Mouse (Mus musculus): ENCODE data around the gene A630001G21Rik. TPM values are rescaled to one million over a fixed set of nuclear protein-coding genes. Genes with fewer than 3 reads are reported as not detected.

Gene A630001G21Rik
- polyA plus RNA-seq, 1 experiment from 2014 or later: 1.4 TPM

- Histone ChIP-seq H3K36me3 (no peaks in the 10 kb centered on the region), H3K27me3 (no peaks in the 10 kb centered on the region), H3K9me3 (no peaks in the 10 kb centered on the region), H3K27ac (no peak overlapping the region), H3K4me3 (no peak overlapping the region), H3K4me1 (no peaks in the 10 kb centered on the region), H3K4me2 (replicated peaks) (no peak overlapping the region), H3K9ac (no peak overlapping the region)
- ATAC-seq (ENCODE audit: low FRiP score, low read depth): no peak
- 76% methylated on average over 3 of the region's 3 CpGs for WGBS
These were observed 33.9 kb downstream of the A630001G21Rik start for GRCm38 (mm10) chr1:85744539-85744938.

GRCm38 (mm10) chr1:85742916-85743505 is 35.4 kb downstream of the A630001G21Rik start:
- no peak overlapping the region for H3K27ac ChIP-seq
- ATAC-seq (ENCODE audit: low FRiP score, low read depth): no peak

DNA sequence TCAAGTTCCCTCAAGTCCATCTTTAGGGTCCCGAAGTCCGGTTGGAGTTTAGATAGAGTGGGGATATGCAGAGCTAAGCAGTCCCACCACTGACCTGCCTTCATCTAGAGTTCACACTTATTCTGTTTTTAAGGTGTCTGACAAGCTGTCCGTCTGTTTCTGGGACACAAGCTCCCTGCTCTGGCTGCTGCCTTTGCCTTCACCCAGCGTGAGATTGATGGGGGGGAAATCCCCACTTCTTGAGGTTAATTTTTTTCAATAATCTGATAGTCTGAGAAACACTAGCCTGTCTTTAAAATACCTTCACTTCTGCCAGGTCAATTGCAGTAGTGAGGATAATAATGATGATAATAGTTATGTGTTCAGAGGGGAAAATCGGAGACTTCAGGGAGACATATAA is 36.1 kb downstream of the A630001G21Rik start:
- no peaks in the 10 kb centered on the region for H3K4me1 ChIP-seq
- no peak for ATAC-seq (ENCODE audit: low FRiP score, low read depth)
- H3K9me3 ChIP-seq: peaks cover 4% of the 10 kb centered on the region; the same call in 1 of the 2 replicates
- no peak overlapping the region for H3K27ac ChIP-seq
- no peak overlapping the region for H3K4me2 ChIP-seq (replicated peaks)
- H3K36me3 ChIP-seq: no peaks in the 10 kb centered on the region
- H3K27me3 ChIP-seq: no peaks in the 10 kb centered on the region
- no peak overlapping the region for H3K9ac ChIP-seq
- WGBS: 80% methylated on average over 5 of the region's 5 CpGs
- no peak overlapping the region for H3K4me3 ChIP-seq

More at GRCm38 (mm10) chr1:85742916-85743505, 35.4 kb downstream of the A630001G21Rik start:
- no peaks in the 10 kb centered on the region for H3K27me3 ChIP-seq
- no peak overlapping the region for H3K9ac ChIP-seq
- peaks cover 3% of the 10 kb centered on the region; the same call in 1 of the 2 replicates for H3K9me3 ChIP-seq
- H3K36me3 ChIP-seq: no peaks in the 10 kb centered on the region
- WGBS: 12% methylated on average over 2 of the region's 2 CpGs
- no peaks in the 10 kb centered on the region for H3K4me1 ChIP-seq
- H3K4me3 ChIP-seq: no peak overlapping the region
- H3K4me2 ChIP-seq (replicated peaks): no peak overlapping the region

DNA sequence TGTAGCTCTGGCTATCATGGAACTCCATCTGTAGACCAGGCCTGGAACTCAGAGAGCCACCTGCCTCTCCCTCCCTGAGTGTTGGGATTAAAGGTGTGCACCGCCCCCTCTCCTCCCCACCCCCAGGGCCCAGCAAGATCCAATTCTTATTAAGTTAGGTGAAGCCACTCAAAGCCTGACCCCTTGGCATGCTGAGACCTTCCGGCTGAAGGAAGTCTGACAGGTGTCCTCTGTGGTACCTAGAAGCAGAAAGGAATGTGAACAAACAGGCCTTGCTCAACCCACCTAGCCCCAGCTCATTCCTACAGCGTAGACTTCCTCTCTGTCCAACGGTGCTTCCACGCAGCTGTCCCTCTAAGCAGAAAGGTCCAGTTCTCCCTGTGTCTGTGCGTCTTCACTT is 37.5 kb downstream of the A630001G21Rik start:
- 79% methylated on average over 6 of the region's 6 CpGs for WGBS
- ATAC-seq (ENCODE audit: low FRiP score, low read depth): no peak

GRCm38 (mm10) chr1:85739819-85740218 is 38.6 kb downstream of the A630001G21Rik start:
- Histone ChIP-seq H3K9me3 (peaks cover 4% of the 10 kb centered on the region; the same call in 1 of the 2 replicates), H3K27me3 (no peaks in the 10 kb centered on the region), H3K4me1 (0 out of 2 replicates have a peak, but pooled peaks cover 3% of the 10 kb centered on the region), H3K4me2 (replicated peaks) (no peak overlapping the region), H3K4me3 (no peak overlapping the region), H3K9ac (no peak overlapping the region), H3K36me3 (no peaks in the 10 kb centered on the region), H3K27ac (no peak overlapping the region)
- ATAC-seq (ENCODE audit: low FRiP score, low read depth): no peak

More for the DNA sequence above, 37.5 kb downstream of the A630001G21Rik start:
- Histone ChIP-seq H3K4me1 (0 out of 2 replicates have a peak, but pooled peaks cover 3% of the 10 kb centered on the region), H3K27ac (no peak overlapping the region), H3K9ac (no peak overlapping the region), H3K4me2 (replicated peaks) (no peak overlapping the region), H3K27me3 (no peaks in the 10 kb centered on the region), H3K36me3 (no peaks in the 10 kb centered on the region), H3K4me3 (no peak overlapping the region), H3K9me3 (peaks cover 4% of the 10 kb centered on the region; the same call in 1 of the 2 replicates)

DNA sequence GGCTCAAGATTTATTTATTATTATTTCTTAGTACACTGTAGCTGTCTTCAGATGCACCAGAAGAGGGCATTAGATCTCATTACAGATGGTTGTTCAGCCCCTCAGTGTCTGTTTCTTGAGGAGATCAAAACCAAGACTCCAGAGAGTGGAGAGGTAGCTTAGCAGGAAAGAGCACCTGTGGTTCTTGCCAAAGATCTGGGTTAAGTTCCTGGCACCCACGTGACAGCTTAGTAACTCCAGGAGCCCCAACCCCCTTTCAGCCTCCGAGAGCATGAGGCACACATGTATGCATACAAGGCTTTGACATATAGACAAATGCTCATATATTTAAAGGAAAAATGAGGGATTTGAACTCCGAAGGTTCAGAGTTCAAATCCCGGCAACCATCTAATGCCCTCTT is 39.4 kb downstream of the A630001G21Rik start:
- H3K4me3 ChIP-seq: no peak overlapping the region
- H3K4me2 ChIP-seq (replicated peaks): no peak overlapping the region
- H3K27ac ChIP-seq: no peak overlapping the region
- H3K9me3 ChIP-seq: peaks cover 4% of the 10 kb centered on the region; the same call in 1 of the 2 replicates
- WGBS: 90% methylated on average over 4 of the region's 4 CpGs
- H3K4me1 ChIP-seq: 0 out of 2 replicates have a peak, but pooled peaks cover 3% of the 10 kb centered on the region
- no peak for ATAC-seq (ENCODE audit: low FRiP score, low read depth)
- no peak overlapping the region for H3K9ac ChIP-seq
- no peaks in the 10 kb centered on the region for H3K27me3 ChIP-seq
- H3K36me3 ChIP-seq: no peaks in the 10 kb centered on the region

DNA sequence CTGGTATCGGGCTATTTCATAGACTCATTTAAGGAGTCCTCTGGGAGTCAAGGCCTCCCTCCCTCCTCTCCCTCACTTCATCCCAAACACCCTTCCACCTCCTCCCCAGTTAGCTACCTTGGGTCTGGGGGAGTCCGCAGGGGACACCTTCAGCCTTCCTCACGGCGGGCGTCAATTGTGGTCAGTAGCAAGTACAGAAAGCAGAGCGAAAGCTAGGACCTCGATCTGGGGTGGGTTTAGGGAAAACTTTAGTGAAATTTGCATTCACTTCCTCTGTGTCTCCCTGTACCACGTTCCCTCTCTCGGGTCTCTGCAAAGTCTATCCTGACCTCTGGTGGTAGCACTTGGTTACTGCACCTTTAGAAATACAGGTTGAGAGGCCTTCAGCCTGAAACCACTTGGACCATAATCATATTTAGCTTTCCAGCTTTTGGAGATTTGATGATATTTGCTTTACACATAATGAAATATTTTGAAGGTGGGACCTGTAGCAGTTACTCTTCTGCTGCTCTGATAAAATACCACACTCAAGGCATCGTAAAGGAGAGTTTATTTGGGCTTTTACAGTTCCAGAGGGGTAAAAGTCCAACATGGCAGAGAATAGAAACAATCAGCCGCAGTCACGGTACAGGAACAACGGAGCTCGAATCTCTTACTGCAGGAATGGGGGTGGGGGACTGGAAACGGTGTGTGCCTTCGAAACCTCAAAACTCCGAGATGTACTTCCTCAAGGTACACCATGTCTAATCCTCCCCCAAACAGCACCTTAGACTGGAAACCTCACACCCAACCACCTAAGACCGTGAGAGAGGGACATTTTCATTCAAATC is 41.9 kb downstream of the A630001G21Rik start:
- Histone ChIP-seq H3K27ac (no peak overlapping the region), H3K9me3 (peaks cover 4% of the 10 kb centered on the region; the same call in 1 of the 2 replicates), H3K4me3 (peak overlapping the region; percentile 32), H3K27me3 (no peaks in the 10 kb centered on the region), H3K9ac (peak overlapping the region; percentile 62), H3K4me1 (0 out of 2 replicates have a peak, but pooled peaks cover 3% of the 10 kb centered on the region), H3K4me2 (replicated peaks) (peak overlapping the region; percentile 58), H3K36me3 (no peaks in the 10 kb centered on the region)
- 36% methylated on average over 18 of the region's 18 CpGs for WGBS
- peak; percentile 42; the same call in 1 of the 2 replicates for ATAC-seq (ENCODE audit: low FRiP score, low read depth)

- H3K4me1 ChIP-seq: 0 out of 2 replicates have a peak, but pooled peaks cover 3% of the 10 kb centered on the region
- no peak overlapping the region for H3K4me3 ChIP-seq
- no peaks in the 10 kb centered on the region for H3K27me3 ChIP-seq
- H3K36me3 ChIP-seq: no peaks in the 10 kb centered on the region
- H3K9me3 ChIP-seq: peaks cover 4% of the 10 kb centered on the region; the same call in 1 of the 2 replicates
- no peak overlapping the region for H3K9ac ChIP-seq
- H3K27ac ChIP-seq: no peak overlapping the region
- no peak for ATAC-seq (ENCODE audit: low FRiP score, low read depth)
- H3K4me2 ChIP-seq (replicated peaks): peak overlapping the region; percentile 58
- 67% methylated on average over 13 of the region's 13 CpGs for WGBS
These were observed 42.9 kb downstream of the A630001G21Rik start for GRCm38 (mm10) chr1:85735463-85736123.

DNA sequence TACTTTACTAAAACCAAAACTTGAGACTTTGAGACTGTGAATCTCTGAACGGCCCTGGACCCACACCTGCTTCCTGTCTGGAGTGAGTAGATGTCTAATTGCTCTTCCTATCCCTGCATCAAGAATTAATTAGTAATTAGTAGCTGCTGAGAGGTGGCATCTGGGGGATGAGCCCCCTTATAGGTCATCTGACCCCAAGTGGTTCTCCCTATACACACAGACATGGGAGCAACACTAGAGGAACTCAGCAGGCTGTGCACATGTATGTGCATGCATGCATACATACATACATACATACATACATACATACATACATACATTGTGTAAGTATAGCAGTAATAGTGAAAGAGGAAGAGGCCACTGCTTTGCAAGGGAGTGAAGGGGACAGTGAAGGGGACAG is 43.9 kb downstream of the A630001G21Rik start:
- Histone ChIP-seq H3K9me3 (peaks cover 4% of the 10 kb centered on the region; the same call in 1 of the 2 replicates), H3K27ac (no peak overlapping the region), H3K9ac (no peak overlapping the region), H3K4me3 (no peak overlapping the region), H3K27me3 (no peaks in the 10 kb centered on the region), H3K36me3 (no peaks in the 10 kb centered on the region), H3K4me1 (0 out of 2 replicates have a peak, but pooled peaks cover 3% of the 10 kb centered on the region), H3K4me2 (replicated peaks) (no peak overlapping the region)
- no peak for ATAC-seq (ENCODE audit: low FRiP score, low read depth)
- 52% methylated on average over 1 of the region's 1 CpGs for WGBS

DNA sequence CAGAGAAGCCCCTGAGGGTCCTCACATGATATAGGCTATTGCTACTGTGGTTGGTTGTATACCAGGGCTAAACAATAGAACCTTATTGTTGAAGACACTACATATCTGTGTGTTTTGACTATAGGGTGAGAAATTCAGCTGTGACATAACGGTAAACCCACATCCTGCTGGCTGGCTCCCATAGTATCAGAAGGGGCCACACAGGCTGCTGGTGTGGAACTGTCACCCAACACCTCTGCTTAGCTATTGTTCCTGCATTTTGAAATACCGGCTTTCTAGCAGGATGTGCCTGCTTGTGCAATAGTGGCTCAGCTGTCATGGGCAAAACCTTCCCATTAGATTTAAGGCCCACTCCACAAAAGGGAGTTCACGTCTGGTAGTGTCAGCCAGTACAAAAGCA is 45.9 kb downstream of the A630001G21Rik start:
- Histone ChIP-seq H3K36me3 (no peaks in the 10 kb centered on the region), H3K4me2 (replicated peaks) (no peak overlapping the region), H3K27me3 (no peaks in the 10 kb centered on the region), H3K4me1 (0 out of 2 replicates have a peak, but pooled peaks cover 3% of the 10 kb centered on the region), H3K9me3 (no peaks in the 10 kb centered on the region), H3K9ac (no peak overlapping the region), H3K27ac (no peak overlapping the region), H3K4me3 (no peak overlapping the region)
- 81% methylated on average over 3 of the region's 3 CpGs for WGBS
- ATAC-seq (ENCODE audit: low FRiP score, low read depth): no peak

- no peak overlapping the region for H3K9ac ChIP-seq
- H3K4me1 ChIP-seq: no peaks in the 10 kb centered on the region
- no peaks in the 10 kb centered on the region for H3K36me3 ChIP-seq
- H3K9me3 ChIP-seq: no peaks in the 10 kb centered on the region
- ATAC-seq (ENCODE audit: low FRiP score, low read depth): no peak
- no peaks in the 10 kb centered on the region for H3K27me3 ChIP-seq
- 77% methylated on average over 6 of the region's 6 CpGs for WGBS
- H3K4me3 ChIP-seq: no peak overlapping the region
- no peak overlapping the region for H3K4me2 ChIP-seq (replicated peaks)
- H3K27ac ChIP-seq: no peak overlapping the region
These were observed 48.0 kb downstream of the A630001G21Rik start for GRCm38 (mm10) chr1:85730471-85730870.
